Mouse (Mus musculus): Measurements from ENCODE around the gene Rnf216. TPM values are rescaled to one million over a fixed set of nuclear protein-coding genes. Genes with fewer than 3 reads are reported as not detected.

Gene Rnf216
- polyA plus RNA-seq, 1 experiment from 2014 or later = 35.2 TPM

GRCm38 (mm10) chr5:143124805-143125378 is 12.1 kb upstream of the Rnf216 start:
- no peak for ATAC-seq (replicated peaks; ENCODE audit: insufficient number of reproducible peaks, low FRiP score, low TSS enrichment)
- WGBS (ENCODE audit: insufficient replicate concordance) = 77% methylated on average over 4 of the region's 4 CpGs
- peaks cover 12% of the 10 kb centered on the region for H3K9me3 ChIP-seq (replicated peaks; ENCODE audit: control insufficient read depth, low read length)
- no peaks in the 10 kb centered on the region for H3K4me1 ChIP-seq (ENCODE audit: control insufficient read depth, insufficient read depth, low read length)
- H3K36me3 ChIP-seq (ENCODE audit: control insufficient read depth, insufficient read depth, low read length) = no peaks in the 10 kb centered on the region
- no peak overlapping the region for H3K4me3 ChIP-seq (ENCODE audit: low read depth, low read length)
- H3K4me2 ChIP-seq = no peak overlapping the region
- H3K27ac ChIP-seq (ENCODE audit: low read depth, low read length) = no peak overlapping the region
- H3K9ac ChIP-seq (ENCODE audit: low read depth, low read length) = no peak overlapping the region
- H3K27me3 ChIP-seq (ENCODE audit: control insufficient read depth, insufficient read depth, low read length) = no peaks in the 10 kb centered on the region

DNA sequence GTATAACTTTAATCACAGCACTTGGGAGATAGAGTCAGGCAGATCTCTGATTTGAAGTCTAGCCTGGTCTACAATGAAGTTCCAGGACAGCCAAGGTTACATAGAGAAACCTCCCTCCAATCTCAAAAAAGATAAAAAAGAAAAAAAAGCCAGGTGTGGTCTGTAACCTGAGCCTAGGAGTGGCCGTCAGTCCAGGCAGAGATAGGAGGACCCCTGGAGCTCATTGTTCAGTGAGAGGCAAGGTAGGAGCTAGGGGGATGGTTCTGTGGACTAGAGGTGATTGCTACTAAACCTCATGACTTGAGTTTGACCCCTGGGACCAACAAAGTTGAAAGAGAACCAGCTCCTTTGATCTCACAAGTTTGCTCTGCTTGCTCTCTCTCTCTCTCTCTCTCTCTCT is 9.9 kb upstream of the Rnf216 start:
- H3K4me3 ChIP-seq (ENCODE audit: low read depth, low read length) = no peak overlapping the region
- no peak overlapping the region for H3K9ac ChIP-seq (ENCODE audit: low read depth, low read length)
- ATAC-seq (replicated peaks; ENCODE audit: insufficient number of reproducible peaks, low FRiP score, low TSS enrichment) = no peak
- H3K4me1 ChIP-seq (ENCODE audit: control insufficient read depth, insufficient read depth, low read length) = no peaks in the 10 kb centered on the region
- H3K9me3 ChIP-seq (replicated peaks; ENCODE audit: control insufficient read depth, low read length) = peaks cover under 1% of the 10 kb centered on the region; the same call in 1 of the 2 replicates
- no peaks in the 10 kb centered on the region for H3K36me3 ChIP-seq (ENCODE audit: control insufficient read depth, insufficient read depth, low read length)
- no peaks in the 10 kb centered on the region for H3K27me3 ChIP-seq (ENCODE audit: control insufficient read depth, insufficient read depth, low read length)
- WGBS (ENCODE audit: insufficient replicate concordance) = 26% methylated on average over 1 of the region's 1 CpGs
- H3K27ac ChIP-seq (ENCODE audit: low read depth, low read length) = no peak overlapping the region
- no peak overlapping the region for H3K4me2 ChIP-seq

- Histone ChIP-seq H3K9me3 (replicated peaks; ENCODE audit: control insufficient read depth, low read length) (peaks cover 3% of the 10 kb centered on the region; the same call in 1 of the 2 replicates), H3K27ac (ENCODE audit: low read depth, low read length) (no peak overlapping the region), H3K4me1 (ENCODE audit: control insufficient read depth, insufficient read depth, low read length) (no peaks in the 10 kb centered on the region), H3K36me3 (ENCODE audit: control insufficient read depth, insufficient read depth, low read length) (no peaks in the 10 kb centered on the region), H3K9ac (ENCODE audit: low read depth, low read length) (no peak overlapping the region), H3K4me3 (ENCODE audit: low read depth, low read length) (no peak overlapping the region), H3K4me2 (no peak overlapping the region), H3K27me3 (ENCODE audit: control insufficient read depth, insufficient read depth, low read length) (no peaks in the 10 kb centered on the region)
- WGBS (ENCODE audit: insufficient replicate concordance) = 79% methylated on average over 8 of the region's 8 CpGs
- no peak for ATAC-seq (replicated peaks; ENCODE audit: insufficient number of reproducible peaks, low FRiP score, low TSS enrichment)
These were observed 9.3 kb upstream of the Rnf216 start for GRCm38 (mm10) chr5:143122125-143122524.

GRCm38 (mm10) chr5:143106842-143107241 is 6.0 kb downstream of the Rnf216 start:
- no peak for ATAC-seq (replicated peaks; ENCODE audit: insufficient number of reproducible peaks, low FRiP score, low TSS enrichment)
- 90% methylated on average over 3 of the region's 3 CpGs for WGBS (ENCODE audit: insufficient replicate concordance)
- peaks cover 19% of the 10 kb centered on the region for H3K4me1 ChIP-seq (ENCODE audit: control insufficient read depth, insufficient read depth, low read length)
- H3K9ac ChIP-seq (ENCODE audit: low read depth, low read length) = no peak overlapping the region
- H3K4me3 ChIP-seq (ENCODE audit: low read depth, low read length) = no peak overlapping the region
- no peaks in the 10 kb centered on the region for H3K27me3 ChIP-seq (ENCODE audit: control insufficient read depth, insufficient read depth, low read length)
- no peaks in the 10 kb centered on the region for H3K36me3 ChIP-seq (ENCODE audit: control insufficient read depth, insufficient read depth, low read length)
- no peak overlapping the region for H3K4me2 ChIP-seq
- no peaks in the 10 kb centered on the region for H3K9me3 ChIP-seq (replicated peaks; ENCODE audit: control insufficient read depth, low read length)
- no peak overlapping the region for H3K27ac ChIP-seq (ENCODE audit: low read depth, low read length)

DNA sequence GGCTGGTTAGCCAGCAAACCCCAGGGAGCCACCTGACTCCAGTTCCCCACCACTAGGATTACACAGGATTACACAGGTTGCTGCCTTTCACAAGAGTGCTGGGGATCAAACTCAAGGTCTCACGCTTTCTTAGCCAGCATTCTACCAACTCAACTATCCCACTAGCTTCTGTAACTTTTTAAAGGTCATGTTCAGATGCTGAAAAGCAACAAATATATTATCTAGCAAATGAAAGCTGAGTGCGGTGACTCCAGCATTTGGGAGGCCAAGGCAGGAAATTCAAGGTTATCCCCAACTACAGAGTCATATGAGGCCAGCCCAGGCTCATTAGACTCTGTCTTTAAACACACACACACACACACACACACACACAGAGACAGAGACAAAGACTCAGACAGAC is 9.6 kb downstream of the Rnf216 start:
- 88% methylated on average over 2 of the region's 2 CpGs for WGBS (ENCODE audit: insufficient replicate concordance)
- Histone ChIP-seq H3K4me2 (no peak overlapping the region), H3K9me3 (replicated peaks; ENCODE audit: control insufficient read depth, low read length) (no peaks in the 10 kb centered on the region), H3K4me1 (ENCODE audit: control insufficient read depth, insufficient read depth, low read length) (0 out of 2 replicates have a peak, but pooled peaks cover 5% of the 10 kb centered on the region), H3K27ac (ENCODE audit: low read depth, low read length) (no peak overlapping the region), H3K27me3 (ENCODE audit: control insufficient read depth, insufficient read depth, low read length) (no peaks in the 10 kb centered on the region), H3K36me3 (ENCODE audit: control insufficient read depth, insufficient read depth, low read length) (no peaks in the 10 kb centered on the region), H3K9ac (ENCODE audit: low read depth, low read length) (no peak overlapping the region), H3K4me3 (ENCODE audit: low read depth, low read length) (no peak overlapping the region)
- no peak for ATAC-seq (replicated peaks; ENCODE audit: insufficient number of reproducible peaks, low FRiP score, low TSS enrichment)

DNA sequence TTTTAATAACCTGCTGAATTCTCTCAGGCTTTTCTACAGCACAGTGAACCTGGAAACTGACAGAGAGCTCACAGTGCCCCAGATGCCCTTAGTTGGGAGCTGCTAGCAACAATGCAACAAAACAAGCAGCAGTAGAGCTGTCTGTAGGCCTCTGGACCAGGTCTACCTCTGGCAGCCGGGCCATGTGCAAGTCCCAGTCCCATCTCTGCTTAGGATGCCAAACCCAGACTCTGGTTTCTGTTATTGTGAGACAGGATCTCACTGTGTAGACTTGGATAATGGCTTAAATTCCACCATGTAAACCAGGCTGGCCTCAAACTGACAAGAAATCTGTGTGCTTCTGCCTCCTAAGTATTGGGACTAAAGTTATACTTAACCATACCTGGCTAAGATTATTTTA is 11.2 kb downstream of the Rnf216 start:
- H3K36me3 ChIP-seq (ENCODE audit: control insufficient read depth, insufficient read depth, low read length) = no peaks in the 10 kb centered on the region
- no peaks in the 10 kb centered on the region for H3K4me1 ChIP-seq (ENCODE audit: control insufficient read depth, insufficient read depth, low read length)
- H3K27ac ChIP-seq (ENCODE audit: low read depth, low read length) = no peak overlapping the region
- WGBS (ENCODE audit: insufficient replicate concordance) = 93% methylated on average over 1 of the region's 1 CpGs
- no peak overlapping the region for H3K4me3 ChIP-seq (ENCODE audit: low read depth, low read length)
- no peaks in the 10 kb centered on the region for H3K9me3 ChIP-seq (replicated peaks; ENCODE audit: control insufficient read depth, low read length)
- H3K4me2 ChIP-seq = no peak overlapping the region
- no peaks in the 10 kb centered on the region for H3K27me3 ChIP-seq (ENCODE audit: control insufficient read depth, insufficient read depth, low read length)
- H3K9ac ChIP-seq (ENCODE audit: low read depth, low read length) = no peak overlapping the region
- no peak for ATAC-seq (replicated peaks; ENCODE audit: insufficient number of reproducible peaks, low FRiP score, low TSS enrichment)

- Histone ChIP-seq H3K4me2 (no peak overlapping the region), H3K4me3 (ENCODE audit: low read depth, low read length) (no peak overlapping the region), H3K4me1 (ENCODE audit: control insufficient read depth, insufficient read depth, low read length) (0 out of 2 replicates have a peak, but pooled peaks cover 3% of the 10 kb centered on the region), H3K27me3 (ENCODE audit: control insufficient read depth, insufficient read depth, low read length) (no peaks in the 10 kb centered on the region), H3K9ac (ENCODE audit: low read depth, low read length) (no peak overlapping the region), H3K9me3 (replicated peaks; ENCODE audit: control insufficient read depth, low read length) (no peaks in the 10 kb centered on the region), H3K36me3 (ENCODE audit: control insufficient read depth, insufficient read depth, low read length) (peaks cover 10% of the 10 kb centered on the region), H3K27ac (ENCODE audit: low read depth, low read length) (no peak overlapping the region)
- ATAC-seq (replicated peaks; ENCODE audit: insufficient number of reproducible peaks, low FRiP score, low TSS enrichment) = no peak
- 86% methylated on average over 7 of the region's 7 CpGs for WGBS (ENCODE audit: insufficient replicate concordance)
These were observed 17.5 kb downstream of the Rnf216 start for GRCm38 (mm10) chr5:143095256-143095655.

- no peaks in the 10 kb centered on the region for H3K27me3 ChIP-seq (ENCODE audit: control insufficient read depth, insufficient read depth, low read length)
These were observed 19.9 kb downstream of the Rnf216 start for GRCm38 (mm10) chr5:143092891-143093290.

GRCm38 (mm10) chr5:143084898-143085297 is 27.9 kb downstream of the Rnf216 start:
- 66% methylated on average over 4 of the region's 4 CpGs for WGBS (ENCODE audit: insufficient replicate concordance)
- Histone ChIP-seq H3K27ac (ENCODE audit: low read depth, low read length) (no peak overlapping the region), H3K9me3 (replicated peaks; ENCODE audit: control insufficient read depth, low read length) (no peaks in the 10 kb centered on the region), H3K27me3 (ENCODE audit: control insufficient read depth, insufficient read depth, low read length) (no peaks in the 10 kb centered on the region), H3K9ac (ENCODE audit: low read depth, low read length) (no peak overlapping the region), H3K4me1 (ENCODE audit: control insufficient read depth, insufficient read depth, low read length) (no peaks in the 10 kb centered on the region), H3K4me3 (ENCODE audit: low read depth, low read length) (no peak overlapping the region), H3K36me3 (ENCODE audit: control insufficient read depth, insufficient read depth, low read length) (peaks cover 20% of the 10 kb centered on the region), H3K4me2 (no peak overlapping the region)
- no peak for ATAC-seq (replicated peaks; ENCODE audit: insufficient number of reproducible peaks, low FRiP score, low TSS enrichment)

More at GRCm38 (mm10) chr5:143092891-143093290, 19.9 kb downstream of the Rnf216 start:
- 51% methylated on average over 3 of the region's 3 CpGs for WGBS (ENCODE audit: insufficient replicate concordance)
- Histone ChIP-seq H3K27ac (ENCODE audit: low read depth, low read length) (no peak overlapping the region), H3K9ac (ENCODE audit: low read depth, low read length) (no peak overlapping the region), H3K4me1 (ENCODE audit: control insufficient read depth, insufficient read depth, low read length) (0 out of 2 replicates have a peak, but pooled peaks cover 3% of the 10 kb centered on the region), H3K4me3 (ENCODE audit: low read depth, low read length) (no peak overlapping the region), H3K36me3 (ENCODE audit: control insufficient read depth, insufficient read depth, low read length) (peaks cover 21% of the 10 kb centered on the region), H3K9me3 (replicated peaks; ENCODE audit: control insufficient read depth, low read length) (no peaks in the 10 kb centered on the region), H3K4me2 (no peak overlapping the region)
- no peak for ATAC-seq (replicated peaks; ENCODE audit: insufficient number of reproducible peaks, low FRiP score, low TSS enrichment)

All from heart, embryonic 11.5 days (tissue).